Comparison of ENCODE assay signal across 9 mouse cellular contexts in the genomic region with DNA sequence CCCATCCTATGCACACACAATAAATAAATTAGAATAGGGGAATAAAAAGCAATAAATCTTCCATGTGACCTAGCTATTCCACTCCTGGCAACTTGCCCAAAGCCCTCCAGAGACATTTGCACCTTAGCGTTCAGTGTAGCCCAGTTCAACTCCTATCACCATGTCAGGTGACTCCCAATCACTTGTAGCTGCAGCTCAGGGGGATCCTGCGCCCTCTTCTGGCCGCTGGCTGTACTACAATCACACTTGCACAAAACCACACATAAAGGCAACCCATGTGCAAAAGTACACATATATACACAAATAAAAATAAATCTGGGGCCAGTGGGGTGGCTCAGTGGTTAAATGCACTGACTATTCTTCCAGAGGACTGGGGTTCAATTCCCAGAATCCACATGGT. TPM values are rescaled to one million over a fixed set of nuclear protein-coding genes. Genes with fewer than 3 reads are reported as not detected.
DNase-seq lines count a peak whose midpoint lies in the region; ATAC-seq and TF ChIP-seq lines count a peak whose summit lies in the region.
"Had no signal": no experiment of that assay in that cellular context is flagged by ENCODE, and none has a peak within 500 bp of the region (broad histone marks: within the 10 kb centered on the region; RNA-seq: fewer than 3 reads in every experiment).

No protein-coding gene starts in this region.

- H3K9me3 ChIP-seq in liver, embryonic 11.5 days (ENCODE audit: control insufficient read depth, low read length), result no peaks in the 10 kb centered on the region
- H3K9me3 ChIP-seq: neural tube, embryonic 12.5 days had no signal

- H3K27ac ChIP-seq in cerebellum, adult 2 months (ENCODE audit: insufficient read depth, low read length), result no peak overlapping the region
- H3K27ac ChIP-seq in liver, adult 2 months (replicated peaks; ENCODE audit: insufficient read depth, low read depth, low read length), result no peak overlapping the region
- no peak overlapping the region for H3K27ac ChIP-seq in liver, embryonic 11.5 days (ENCODE audit: low read depth, low read length)
- H3K27ac ChIP-seq in olfactory bulb, adult 2 months (ENCODE audit: insufficient read depth, low read depth, low read length), result no peak overlapping the region
- H3K27ac ChIP-seq: neural tube, embryonic 12.5 days had no signal

- no peaks in the 10 kb centered on the region for H3K4me1 ChIP-seq in cerebellum, adult 2 months (ENCODE audit: control insufficient read depth, insufficient read depth, low read length)
- no peaks in the 10 kb centered on the region for H3K4me1 ChIP-seq in liver, adult 2 months (ENCODE audit: control insufficient read depth, insufficient read depth, low read length)
- no peaks in the 10 kb centered on the region for H3K4me1 ChIP-seq in liver, embryonic 11.5 days (replicated peaks; ENCODE audit: control insufficient read depth, insufficient read depth, low read length)
- H3K4me1 ChIP-seq in olfactory bulb, adult 2 months (ENCODE audit: control insufficient read depth, insufficient read depth, low read length), result no peaks in the 10 kb centered on the region; the same call in 1 of the 2 replicates
- H3K4me1 ChIP-seq: neural tube, embryonic 12.5 days had no signal

- no peak overlapping the region for H3K9ac ChIP-seq in liver, adult 2 months (ENCODE audit: low read depth, low read length)
- no peak overlapping the region for H3K9ac ChIP-seq in liver, embryonic 11.5 days (ENCODE audit: low read depth, low read length)
- H3K9ac ChIP-seq: neural tube, embryonic 12.5 days had no signal

- no peak for TF ChIP-seq POLR2A in cerebellum, adult 2 months (IDR thresholded peaks at IDR 0.05; ENCODE audit: borderline replicate concordance, insufficient read depth, low read length)
- no peak for TF ChIP-seq POLR2A in liver, adult 2 months (IDR thresholded peaks at IDR 0.05; ENCODE audit: extremely low read depth, insufficient read depth, low read length)
- TF ChIP-seq POLR2A in olfactory bulb, adult 2 months (IDR thresholded peaks at IDR 0.05; ENCODE audit: insufficient read depth, low read depth, low read length), result no peak

- H3K36me3 ChIP-seq in liver, adult 2 months (ENCODE audit: control insufficient read depth, insufficient read depth, low read length), result no peaks in the 10 kb centered on the region
- peaks cover 9% of the 10 kb centered on the region; the same call in 1 of the 2 replicates for H3K36me3 ChIP-seq in liver, embryonic 11.5 days (ENCODE audit: control insufficient read depth, insufficient read depth, low read length)

- peak; percentile 53 for TF ChIP-seq CTCF in cerebellum, adult 2 months (IDR thresholded peaks at IDR 0.05; ENCODE audit: borderline replicate concordance, insufficient read depth, low read depth, low read length)
- TF ChIP-seq CTCF in liver, adult 2 months (IDR thresholded peaks at IDR 0.05; ENCODE audit: low read depth, low read length), result peak; percentile 88
- 0 out of 2 replicates have a peak, but pooled peaks have one; percentile 23 for TF ChIP-seq CTCF in olfactory bulb, adult 2 months (IDR thresholded peaks at IDR 0.05; ENCODE audit: insufficient read depth, low read depth, low read length)

- no peak for DNase-seq in cerebellum, adult 2 months
- DNase-seq in cerebellum, adult 9-11 months, result no peak
- DNase-seq in liver, adult 2 months (ENCODE audit: extremely low read depth, low read depth, low spot score), result no peak
- no peak for DNase-seq in liver, embryonic 11.5 days (ENCODE audit: low spot score)
- no peak for DNase-seq in neural tube, embryonic 10.5 days (ENCODE audit: extremely low spot score, low spot score)
- DNase-seq in cerebellum, adult 18-20 months, result no peak

- H3K27me3 ChIP-seq in cerebellum, adult 2 months (ENCODE audit: control insufficient read depth, insufficient read depth, low read length), result no peaks in the 10 kb centered on the region
- H3K27me3 ChIP-seq in liver, adult 2 months (ENCODE audit: control insufficient read depth, insufficient read depth, low read length), result 0 out of 2 replicates have a peak, but pooled peaks cover 2% of the 10 kb centered on the region
- no peaks in the 10 kb centered on the region for H3K27me3 ChIP-seq in liver, embryonic 11.5 days (replicated peaks; ENCODE audit: control insufficient read depth, insufficient read depth, low read length)
- H3K27me3 ChIP-seq: neural tube, embryonic 12.5 days had no signal

- no peaks in the 10 kb centered on the region for H3K79me2 ChIP-seq in liver, adult 2 months (ENCODE audit: control insufficient read depth, insufficient read depth, low read length)

- ATAC-seq in liver, embryonic 11.5 days (replicated peaks; ENCODE audit: low FRiP score), result no peak
- ATAC-seq in erythroblast, adult 5-6 weeks (replicated peaks; ENCODE audit: low FRiP score, poor library complexity, severe bottlenecking), result peak; percentile 75

- WGBS in cerebellum, adult 2 months, result 20% methylated on average over 3 of the region's 3 CpGs
- 25% methylated on average over 3 of the region's 3 CpGs for WGBS in liver, adult 2 months
- 14% methylated on average over 3 of the region's 3 CpGs for WGBS in liver, embryonic 11.5 days
- 19% methylated on average over 3 of the region's 3 CpGs for WGBS in olfactory bulb, adult 2 months

- H3K4me3 ChIP-seq in cerebellum, adult 2 months (replicated peaks; ENCODE audit: insufficient read depth, low read depth, low read length), result no peak overlapping the region
- no peak overlapping the region for H3K4me3 ChIP-seq in liver, adult 2 months (ENCODE audit: insufficient read depth, low read depth, low read length)
- H3K4me3 ChIP-seq in liver, embryonic 11.5 days (ENCODE audit: low read depth, low read length), result no peak overlapping the region
- no peak overlapping the region for H3K4me3 ChIP-seq in olfactory bulb, adult 2 months (ENCODE audit: insufficient read depth, low read depth, low read length)
- H3K4me3 ChIP-seq: neural tube, embryonic 12.5 days had no signal

- no peak overlapping the region for H3K4me2 ChIP-seq in liver, embryonic 11.5 days
- H3K4me2 ChIP-seq: neural tube, embryonic 12.5 days had no signal

RNA-seq across cellular contexts. Expression of gene Fblim1, which starts 14.3 kb away (rescaled TPM):
- 2.3 and 2.6 TPM in 2 replicates for polyA plus RNA-seq in cerebellum, adult 2 months (2012; rRNA removed)
- total RNA-seq in liver, adult 2 months (2014; rRNA removed), result 0.37 and 0.74 TPM in 2 replicates
- 0.86 and 1.2 TPM in 2 replicates for polyA plus RNA-seq in liver, adult 2 months (2012; rRNA removed)
- 15.4 and 17.0 TPM in 2 replicates for polyA plus RNA-seq in liver, embryonic 11.5 days (2014; fragmentation: Nextera tagmentation; extraction: Ambion mirVana)
- 0.63 TPM in 1 of 2 replicates, not detected in the other for total RNA-seq in erythroblast, adult 5-6 weeks (2015; ENCODE audit: low replicate concordance)
- 0.56 and 1.1 TPM in 2 replicates for total RNA-seq in erythroblast, adult 5-6 weeks (2017; ENCODE audit: low replicate concordance)
- not detected in 2 replicates for polyA plus RNA-seq in olfactory bulb, adult 2 months (2012; ENCODE audit: insufficient read depth, insufficient read length, low replicate concordance, missing spikeins)

RNA-seq across cellular contexts. Expression of gene Tmem82, which starts 26.9 kb away (rescaled TPM):
- 0.57 and 0.73 TPM in 2 replicates for polyA plus RNA-seq in cerebellum, adult 2 months (2012; rRNA removed)
- total RNA-seq in liver, adult 2 months (2014; rRNA removed), result 9.3 and 12.6 TPM in 2 replicates
- polyA plus RNA-seq in liver, adult 2 months (2012; rRNA removed), result 34.7 and 39.5 TPM in 2 replicates
- 3.3 and 3.7 TPM in 2 replicates for polyA plus RNA-seq in liver, embryonic 11.5 days (2014; fragmentation: Nextera tagmentation; extraction: Ambion mirVana)
- not detected in 2 replicates for total RNA-seq in erythroblast, adult 5-6 weeks (2015; ENCODE audit: low replicate concordance)
- total RNA-seq in erythroblast, adult 5-6 weeks (2017; ENCODE audit: low replicate concordance), result 0.34 TPM in 1 of 2 replicates, not detected in the other
- polyA plus RNA-seq in olfactory bulb, adult 2 months (2012; ENCODE audit: insufficient read depth, insufficient read length, low replicate concordance, missing spikeins), result not detected in 2 replicates

RNA-seq across cellular contexts. Expression of gene Slc25a34, which starts 32.1 kb away (rescaled TPM):
- polyA plus RNA-seq in cerebellum, adult 2 months (2012; rRNA removed), result 7.7 and 9.5 TPM in 2 replicates
- total RNA-seq in liver, adult 2 months (2014; rRNA removed), result 10.2 and 10.6 TPM in 2 replicates
- polyA plus RNA-seq in liver, adult 2 months (2012; rRNA removed), result 5.1 and 10.3 TPM in 2 replicates
- polyA plus RNA-seq in liver, embryonic 11.5 days (2014; fragmentation: Nextera tagmentation; extraction: Ambion mirVana), result not detected in 2 replicates
- total RNA-seq in erythroblast, adult 5-6 weeks (2015; ENCODE audit: low replicate concordance), result not detected in 2 replicates
- not detected in 2 replicates for total RNA-seq in erythroblast, adult 5-6 weeks (2017; ENCODE audit: low replicate concordance)
- polyA plus RNA-seq in olfactory bulb, adult 2 months (2012; ENCODE audit: insufficient read depth, insufficient read length, low replicate concordance, missing spikeins), result not detected in 2 replicates
- polyA plus RNA-seq: neural tube, embryonic 12.5 days had no signal

RNA-seq across cellular contexts. Expression of gene Spen, which starts 53.1 kb away (rescaled TPM):
- 16.6 and 18.6 TPM in 2 replicates for polyA plus RNA-seq in cerebellum, adult 2 months (2012; rRNA removed)
- 8.1 and 9.1 TPM in 2 replicates for total RNA-seq in liver, adult 2 months (2014; rRNA removed)
- polyA plus RNA-seq in liver, adult 2 months (2012; rRNA removed), result 5.9 and 7.5 TPM in 2 replicates
- 9.1 and 10.4 TPM in 2 replicates for polyA plus RNA-seq in liver, embryonic 11.5 days (2014; fragmentation: Nextera tagmentation; extraction: Ambion mirVana)
- total RNA-seq in erythroblast, adult 5-6 weeks (2015; ENCODE audit: low replicate concordance), result 38.0 and 60.7 TPM in 2 replicates
- total RNA-seq in erythroblast, adult 5-6 weeks (2017; ENCODE audit: low replicate concordance), result 35.6 and 63.0 TPM in 2 replicates
- 41.7 TPM in 1 of 2 replicates, not detected in the other for polyA plus RNA-seq in olfactory bulb, adult 2 months (2012; ENCODE audit: insufficient read depth, insufficient read length, low replicate concordance, missing spikeins)

Comparison
In these comparisons a context has a peak if more than half of its experiments do, and no peak if none do; other contexts are left out.
1. CTCF ChIP-seq: peak in every context shown above with its lines; median percentile 88 in liver, adult 2 months; 53 in cerebellum, adult 2 months; 23 in olfactory bulb, adult 2 months.